Mouse (Mus musculus) MEL (cell line): ENCODE measurements around the gene Spem2. TPM values are rescaled to one million over a fixed set of nuclear protein-coding genes. Genes with fewer than 3 reads are reported as not detected.

Source experiments
- DNase-seq: peaks from one replicate; pipeline ENCODE4 v3.0.0; 2011; ENCODE audit warnings: low read depth, low spot score
- H3K27ac ChIP-seq: 2 replicates; pipeline ENCODE4 v1.5.1; 2012; ENCODE audit warnings: low read depth, mild to moderate bottlenecking, control low read depth, low read length, moderate library complexity; ENCODE audit not compliant: control insufficient read depth
- H3K27me3 ChIP-seq, 2 experiments: fragments of 150-350 bp in 1 of 2; sonication (generic) in 1 of 2; 2 replicates each; pipeline ENCODE4 v1.6.1; 2012; ENCODE audit warnings: low read length in 2 of 2, mild to moderate bottlenecking in 2 of 2, improper control_type of control experiment in 1 of 2, moderate library complexity in 1 of 2; ENCODE audit not compliant: insufficient read depth in 2 of 2, control insufficient read depth in 1 of 2
- H3K36me3 ChIP-seq, 2 experiments: 2 replicates each; pipeline ENCODE4 v1.6.1; 2012 to 2014; ENCODE audit warnings: low read length in 2 of 2, improper control_type of control experiment in 1 of 2, inconsistent platforms in 1 of 2, mild to moderate bottlenecking in 1 of 2; ENCODE audit not compliant: insufficient read depth in 2 of 2, control insufficient read depth in 1 of 2
- H3K4me1 ChIP-seq, 2 experiments: fragments of 150-350 bp in 1 of 2; sonication (generic) in 1 of 2; 2 replicates each; pipeline ENCODE4 v1.6.1; 2012; ENCODE audit warnings: low read length in 2 of 2, improper control_type of control experiment in 1 of 2, mild to moderate bottlenecking in 1 of 2; ENCODE audit not compliant: insufficient read depth in 2 of 2, control insufficient read depth in 1 of 2
- H3K4me3 ChIP-seq, 2 experiments: fragments of 150-350 bp in 1 of 2; sonication (generic) in 1 of 2; 2 replicates each; pipeline ENCODE4 v1.5.1; 2012; ENCODE audit warnings: low read depth in 2 of 2, low read length in 2 of 2, mild to moderate bottlenecking in 2 of 2, moderate library complexity in 2 of 2, control low read depth in 1 of 2, improper control_type of control experiment in 1 of 2; ENCODE audit not compliant: control insufficient read depth in 1 of 2, insufficient read depth in 1 of 2
- H3K79me2 ChIP-seq: 2 replicates; pipeline ENCODE4 v1.6.1; 2012; ENCODE audit warnings: mild to moderate bottlenecking, low read length, moderate library complexity; ENCODE audit not compliant: control insufficient read depth, poor library complexity, insufficient read depth
- H3K9ac ChIP-seq: 2 replicates; pipeline ENCODE4 v1.6.1; 2012; ENCODE audit warnings: low read depth, mild to moderate bottlenecking, control low read depth, low read length, moderate library complexity; ENCODE audit not compliant: control insufficient read depth, poor library complexity, severe bottlenecking
- H3K9me3 ChIP-seq: fragments of 150-350 bp; sonication (generic); replicated peaks from 2 replicates; pipeline ENCODE4 v1.6.1; 2012; ENCODE audit warnings: mild to moderate bottlenecking, low read length, improper control_type of control experiment, moderate library complexity; ENCODE audit not compliant: insufficient read depth
- BHLHE40 ChIP-seq: IDR thresholded peaks from 2 replicates; pipeline ENCODE4 v1.6.1; 2012; ENCODE audit warnings: low read depth, mild to moderate bottlenecking, inconsistent platforms, low read length, improper control_type of control experiment, borderline replicate concordance
- E2F4 ChIP-seq: IDR thresholded peaks from 2 replicates; pipeline ENCODE4 v1.6.1; 2011; ENCODE audit warnings: low read depth, low read length, improper control_type of control experiment, borderline replicate concordance
- ELF1 ChIP-seq: IDR thresholded peaks from 2 replicates; pipeline ENCODE4 v1.6.1; 2014; ENCODE audit warnings: low read depth, mild to moderate bottlenecking, inconsistent platforms, low read length, improper control_type of control experiment, moderate library complexity
- ETS1 ChIP-seq: IDR thresholded peaks from 2 replicates; pipeline ENCODE4 v1.6.1; 2012; ENCODE audit warnings: low read depth, mild to moderate bottlenecking, inconsistent platforms, low read length, improper control_type of control experiment, moderate library complexity
- MAX ChIP-seq: IDR thresholded peaks from 2 replicates; pipeline ENCODE4 v1.6.1; 2011; ENCODE audit warnings: low read length, improper control_type of control experiment
- MEF2A ChIP-seq: IDR thresholded peaks from 2 replicates; pipeline ENCODE4 v1.6.1; 2014; ENCODE audit warnings: low read depth, mild to moderate bottlenecking, inconsistent platforms, low read length, improper control_type of control experiment; ENCODE audit not compliant: poor library complexity, insufficient replicate concordance, severe bottlenecking; ENCODE audit errors: extremely low read depth
- MXI1 ChIP-seq: IDR thresholded peaks from 2 replicates; pipeline ENCODE4 v1.6.1; 2011; ENCODE audit warnings: mild to moderate bottlenecking, low read depth, low read length, improper control_type of control experiment
- MYC ChIP-seq: IDR thresholded peaks from 2 replicates; pipeline ENCODE4 v1.6.1; 2011; ENCODE audit warnings: low read depth, mild to moderate bottlenecking, low read length, improper control_type of control experiment, moderate library complexity
- NRF1 ChIP-seq: IDR thresholded peaks from 2 replicates; pipeline ENCODE4 v1.6.1; 2014; ENCODE audit warnings: low read depth, mild to moderate bottlenecking, inconsistent platforms, low read length, improper control_type of control experiment, moderate library complexity; ENCODE audit not compliant: poor library complexity, insufficient read depth, severe bottlenecking
- RAD21 ChIP-seq: IDR thresholded peaks from 2 replicates; pipeline ENCODE4 v1.6.1; 2011; ENCODE audit warnings: mild to moderate bottlenecking, low read depth, low read length, improper control_type of control experiment
- SMC3 ChIP-seq: IDR thresholded peaks from 2 replicates; pipeline ENCODE4 v1.6.1; 2011; ENCODE audit warnings: low read depth, low read length, improper control_type of control experiment
- TAL1 ChIP-seq: IDR thresholded peaks from 2 replicates; pipeline ENCODE4 v1.6.1; 2012; ENCODE audit warnings: mild to moderate bottlenecking, inconsistent platforms, low read length, moderate library complexity, mixed read lengths
- TCF12 ChIP-seq: IDR thresholded peaks from 2 replicates; pipeline ENCODE4 v1.6.1; 2014; ENCODE audit warnings: low read depth, mild to moderate bottlenecking, inconsistent platforms, low read length, improper control_type of control experiment, moderate library complexity
- ZKSCAN1 ChIP-seq: IDR thresholded peaks from 2 replicates; pipeline ENCODE4 v1.6.1; 2012; ENCODE audit warnings: low read depth, mild to moderate bottlenecking, inconsistent platforms, low read length, improper control_type of control experiment, moderate library complexity
- ZMIZ1 ChIP-seq: IDR thresholded peaks from 2 replicates; pipeline ENCODE4 v1.6.1; 2012; ENCODE audit warnings: low read depth, mild to moderate bottlenecking, inconsistent platforms, low read length, improper control_type of control experiment, moderate library complexity
- polyA plus RNA-seq, 2 experiments: library from polyadenylated mRNA; stranded (reverse) in 1 of 2; unstranded in 1 of 2; fragments of >175 nt in 1 of 2; fragments of >200 nt in 1 of 2; gene quantifications; 2 replicates each; pipeline versions ENCODE4 v1.2.1 to v1.2.4; 2012; ENCODE audit warnings: low replicate concordance in 2 of 2, low read depth in 1 of 2; ENCODE audit not compliant: insufficient read length in 2 of 2, insufficient read depth in 1 of 2, missing spikeins in 1 of 2
- total RNA-seq: library from RNA; depleted of rRNA; stranded (reverse); fragments of 300-350 nt; gene quantifications from 2 replicates; pipeline ENCODE4 v1.2.3, GENCODE M21; 2012; rRNA removed

Spem2 gene
- total and polyA plus RNA-seq, 3 experiments: not detected

GRCm38 (mm10) chr11:69767625-69767909, 50.7 kb downstream of the Spem2 start:
- Histone ChIP-seq H3K36me3 (peaks cover 0 to 2% of the 10 kb centered on the region in 2 experiments; a peak in 1 of 4 replicates), H3K4me3 (no peak overlapping the region), H3K9ac (no peak overlapping the region), H3K4me1 (peaks cover 2 to 12% of the 10 kb centered on the region in 2 experiments; a peak in 2 of 4 replicates), H3K27ac (no peak overlapping the region), H3K27me3 (no peaks in the 10 kb centered on the region), H3K79me2 (peaks cover 8% of the 10 kb centered on the region), H3K9me3 (no peaks in the 10 kb centered on the region)
- DNase-seq: no peak
- TF ChIP-seq ZKSCAN1 (0 out of 2 replicates have a peak, but pooled peaks have one; percentile 23), ETS1 (no peak), TAL1 (no peak), ZMIZ1 (no peak), MEF2A (no peak), MXI1 (no peak), NRF1 (no peak)

- TF ChIP-seq MAX: no peak
- no peak for TF ChIP-seq ELF1
- TF ChIP-seq ZKSCAN1: no peak
- no peak for TF ChIP-seq TCF12
- no peak for TF ChIP-seq RAD21
- TF ChIP-seq E2F4: no peak
- no peak for TF ChIP-seq BHLHE40
- no peak for TF ChIP-seq MYC
- TF ChIP-seq SMC3: no peak
- H3K9me3 ChIP-seq: no peaks in the 10 kb centered on the region
- H3K27me3 ChIP-seq: no peaks in the 10 kb centered on the region
- peaks cover 0 to 2% of the 10 kb centered on the region in 2 experiments; a peak in 1 of 4 replicates for H3K36me3 ChIP-seq
- peak overlapping the region; percentile 94 for H3K9ac ChIP-seq
- no peak overlapping the region for H3K27ac ChIP-seq
- no peak for DNase-seq
- H3K79me2 ChIP-seq: peaks cover 8% of the 10 kb centered on the region
- H3K4me1 ChIP-seq: peaks cover 2 to 12% of the 10 kb centered on the region in 2 experiments; a peak in 2 of 4 replicates
- peak overlapping the region; percentile 84 to 90 for H3K4me3 ChIP-seq
Observed at GRCm38 (mm10) chr11:69766872-69767624, 51.2 kb downstream of the Spem2 start.

Other genes starting within 250 kb of the Spem2 start
Only the 30 nearest of the 44 such genes appear.
- gene Mpdu1, start 155.8 kb downstream of the Spem2 start, total RNA-seq: 60.9 and 62.1 TPM in 2 replicates
- gene Mpdu1, start 155.8 kb downstream of the Spem2 start, polyA plus RNA-seq: 100 to 1,000 TPM; 101 to 259 TPM
- 4.1 and 5.3 TPM in 2 replicates for gene Cd68, start 152.3 kb downstream of the Spem2 start, total RNA-seq
- 10 to 100 TPM in 1 of 2 experiments, not detected in 1; 19.8 TPM for gene Cd68, start 152.3 kb downstream of the Spem2 start, polyA plus RNA-seq
- gene Eif4a1, start 146.0 kb downstream of the Spem2 start, total RNA-seq: 1,645 and 1,689 TPM in 2 replicates
- 100 to 1,000 TPM; 114 to 634 TPM for gene Eif4a1, start 146.0 kb downstream of the Spem2 start, polyA plus RNA-seq
- gene Senp3, start 136.4 kb downstream of the Spem2 start, total RNA-seq: 121 and 147 TPM in 2 replicates
- gene Senp3, start 136.4 kb downstream of the Spem2 start, polyA plus RNA-seq: 100 to 1,000 TPM; 171 to 890 TPM
- gene Tnfsf13, start 132.7 kb downstream of the Spem2 start, total RNA-seq: 0.19 TPM in 1 of 2 replicates, not detected in the other
- under 1 TPM in 1 of 2 experiments, not detected in 1; 0.13 TPM for gene Tnfsf13, start 132.7 kb downstream of the Spem2 start, polyA plus RNA-seq
- gene Tnfsf12, start 122.6 kb downstream of the Spem2 start, total RNA-seq: not detected in 2 replicates
- under 1 TPM in 1 of 2 experiments, not detected in 1; 0.10 TPM for gene Tnfsf12, start 122.6 kb downstream of the Spem2 start, polyA plus RNA-seq
- gene Tnfsfm13, start 122.4 kb downstream of the Spem2 start, total RNA-seq: not detected in 2 replicates
- gene Tnfsfm13, start 122.4 kb downstream of the Spem2 start, polyA plus RNA-seq: not detected
- 16.6 and 22.2 TPM in 2 replicates for gene Polr2a, start 59.8 kb downstream of the Spem2 start, total RNA-seq
- 100 to 1,000 TPM in 1 of 2 experiments, 10 to 100 TPM in 1; 73.9 to 193 TPM for gene Polr2a, start 59.8 kb downstream of the Spem2 start, polyA plus RNA-seq
- 0.08 TPM in 1 of 2 replicates, not detected in the other for gene Slc35g3, start 56.5 kb downstream of the Spem2 start, total RNA-seq
- under 1 TPM in 1 of 2 experiments, not detected in 1; 0.22 TPM for gene Slc35g3, start 56.5 kb downstream of the Spem2 start, polyA plus RNA-seq
- 1.4 and 2.4 TPM in 2 replicates for gene Zbtb4, start 52.6 kb downstream of the Spem2 start, total RNA-seq
- gene Zbtb4, start 52.6 kb downstream of the Spem2 start, polyA plus RNA-seq: 1 to 10 TPM in 1 of 2 experiments, not detected in 1; 2.7 TPM
- 0.31 and 0.33 TPM in 2 replicates for gene Chrnb1, start 22.5 kb downstream of the Spem2 start, total RNA-seq
- gene Chrnb1, start 22.5 kb downstream of the Spem2 start, polyA plus RNA-seq: 1 to 10 TPM in 1 of 2 experiments, not detected in 1; 1.6 TPM
- gene Fgf11, start 16.6 kb downstream of the Spem2 start, total RNA-seq: 4.8 and 5.1 TPM in 2 replicates
- gene Fgf11, start 16.6 kb downstream of the Spem2 start, polyA plus RNA-seq: 10 to 100 TPM in 1 of 2 experiments, not detected in 1; 26.8 TPM
- 0.29 and 0.31 TPM in 2 replicates for gene Tmem102, start 12.8 kb downstream of the Spem2 start, total RNA-seq
- gene Tmem102, start 12.8 kb downstream of the Spem2 start, polyA plus RNA-seq: 1 to 10 TPM in 1 of 2 experiments, not detected in 1; 2.4 TPM
- gene Gm39566, start 3.2 kb downstream of the Spem2 start, total RNA-seq: 0.04 TPM in 1 of 2 replicates, not detected in the other
- gene Gm39566, start 3.2 kb downstream of the Spem2 start, polyA plus RNA-seq: not detected
- 0.19 TPM in 1 of 2 replicates, not detected in the other for gene Spem1, start 3.7 kb upstream of the Spem2 start, total RNA-seq
- gene Spem1, start 3.7 kb upstream of the Spem2 start, polyA plus RNA-seq: under 1 TPM in 1 of 2 experiments, not detected in 1; 0.15 TPM
- gene Nlgn2, start 19.3 kb upstream of the Spem2 start, total RNA-seq: 20.3 and 20.9 TPM in 2 replicates
- gene Nlgn2, start 19.3 kb upstream of the Spem2 start, polyA plus RNA-seq: 10 to 100 TPM; 29.8 to 43.3 TPM
- gene Tmem256, start 20.0 kb upstream of the Spem2 start, total RNA-seq: 176 and 190 TPM in 2 replicates
- gene Tmem256, start 20.0 kb upstream of the Spem2 start, polyA plus RNA-seq: 100 to 1,000 TPM in 1 of 2 experiments, not detected in 1; 181 TPM
- gene Plscr3, start 27.9 kb upstream of the Spem2 start, total RNA-seq: 3.8 and 4.6 TPM in 2 replicates
- 10 to 100 TPM in 1 of 2 experiments, not detected in 1; 26.0 TPM for gene Plscr3, start 27.9 kb upstream of the Spem2 start, polyA plus RNA-seq
- 0.13 and 0.35 TPM in 2 replicates for gene Tnk1, start 40.3 kb upstream of the Spem2 start, total RNA-seq
- under 1 TPM in 1 of 2 experiments, not detected in 1; 0.25 TPM for gene Tnk1, start 40.3 kb upstream of the Spem2 start, polyA plus RNA-seq
- not detected in 2 replicates for gene Tmem95, start 59.6 kb upstream of the Spem2 start, total RNA-seq
- not detected for gene Tmem95, start 59.6 kb upstream of the Spem2 start, polyA plus RNA-seq
- gene Kctd11, start 62.9 kb upstream of the Spem2 start, total RNA-seq: 0.19 and 0.26 TPM in 2 replicates
- under 1 TPM in 1 of 2 experiments, not detected in 1; 0.49 TPM for gene Kctd11, start 62.9 kb upstream of the Spem2 start, polyA plus RNA-seq
- 20.7 and 33.4 TPM in 2 replicates for gene Acap1, start 77.1 kb upstream of the Spem2 start, total RNA-seq
- gene Acap1, start 77.1 kb upstream of the Spem2 start, polyA plus RNA-seq: 10 to 100 TPM in 1 of 2 experiments, not detected in 1; 42.2 TPM
- gene 2810408A11Rik, start 82.5 kb upstream of the Spem2 start, total RNA-seq: 0.69 and 0.81 TPM in 2 replicates
- 1 to 10 TPM in 1 of 2 experiments, not detected in 1; 1.3 TPM for gene 2810408A11Rik, start 82.5 kb upstream of the Spem2 start, polyA plus RNA-seq
- 47.3 and 58.0 TPM in 2 replicates for gene Neurl4, start 82.6 kb upstream of the Spem2 start, total RNA-seq
- 10 to 100 TPM in 1 of 2 experiments, not detected in 1; 50.9 TPM for gene Neurl4, start 82.6 kb upstream of the Spem2 start, polyA plus RNA-seq
- gene Gps2, start 95.4 kb upstream of the Spem2 start, total RNA-seq: 64.5 and 78.0 TPM in 2 replicates
- 100 to 1,000 TPM in 1 of 2 experiments, not detected in 1; 113 TPM for gene Gps2, start 95.4 kb upstream of the Spem2 start, polyA plus RNA-seq
- 1,428 and 1,539 TPM in 2 replicates for gene Eif5a, start 103.5 kb upstream of the Spem2 start, total RNA-seq
- gene Eif5a, start 103.5 kb upstream of the Spem2 start, polyA plus RNA-seq: 1,000 to 10,000 TPM; 1,272 to 3,185 TPM
- 0.33 and 0.50 TPM in 2 replicates for gene Ybx2, start 117.3 kb upstream of the Spem2 start, total RNA-seq
- under 1 TPM in 1 of 2 experiments, not detected in 1; 0.92 TPM for gene Ybx2, start 117.3 kb upstream of the Spem2 start, polyA plus RNA-seq
- gene Slc2a4, start 129.7 kb upstream of the Spem2 start, total RNA-seq: 0.12 TPM in 1 of 2 replicates, not detected in the other
- gene Slc2a4, start 129.7 kb upstream of the Spem2 start, polyA plus RNA-seq: under 1 TPM in 1 of 2 experiments, not detected in 1; 0.19 TPM
- 0.26 and 0.31 TPM in 2 replicates for gene Cldn7, start 146.3 kb upstream of the Spem2 start, total RNA-seq
- under 1 TPM in 1 of 2 experiments, not detected in 1; 0.36 TPM for gene Cldn7, start 146.3 kb upstream of the Spem2 start, polyA plus RNA-seq
- 47.3 and 49.6 TPM in 2 replicates for gene Ctdnep1, start 162.7 kb upstream of the Spem2 start, total RNA-seq
- 100 to 1,000 TPM in 1 of 2 experiments, not detected in 1; 133 TPM for gene Ctdnep1, start 162.7 kb upstream of the Spem2 start, polyA plus RNA-seq